Mouse (Mus musculus) limb, embryonic 12.5 days (tissue): ENCODE data around the gene Rpl18. TPM values are rescaled to one million over a fixed set of nuclear protein-coding genes. Genes with fewer than 3 reads are reported as not detected.
A peak's percentile ranks its signal among the peaks of the same experiment; 100 is the strongest.

Source experiments
- ATAC-seq: fragments of 200-750 bp; cut with Nextera tagmentation; 2 replicates; pipeline ENCODE4 v1.8.0; 2017; ENCODE audit warnings: low read depth, moderate TSS enrichment; ENCODE audit not compliant: insufficient number of reproducible peaks, insufficient read depth, low FRiP score, low TSS enrichment
- H3K27ac ChIP-seq: fragments of 300-500 bp; sonication (generic); 2 replicates; pipeline ENCODE4 v1.5.1; 2016; ENCODE audit warnings: mild to moderate bottlenecking, moderate library complexity
- H3K27me3 ChIP-seq: fragments of 300-500 bp; sonication (generic); 2 replicates; pipeline ENCODE4 v1.6.1; 2016; ENCODE audit warnings: mild to moderate bottlenecking, moderate library complexity
- H3K36me3 ChIP-seq: fragments of 300-500 bp; sonication (generic); 2 replicates; pipeline ENCODE4 v1.6.1; 2016; ENCODE audit warnings: mild to moderate bottlenecking, moderate library complexity
- H3K4me1 ChIP-seq: fragments of 300-500 bp; sonication (generic); replicated peaks from 2 replicates; pipeline ENCODE4 v1.6.1; 2016
- H3K4me2 ChIP-seq: fragments of 300-500 bp; sonication (generic); 2 replicates; pipeline ENCODE4 v1.6.1; 2016; ENCODE audit warnings: mild to moderate bottlenecking, moderate library complexity
- H3K4me3 ChIP-seq: fragments of 300-500 bp; sonication (generic); replicated peaks from 2 replicates; pipeline ENCODE4 v1.5.1; 2016; ENCODE audit warnings: mild to moderate bottlenecking
- H3K9ac ChIP-seq: fragments of 300-500 bp; sonication (generic); replicated peaks from 2 replicates; pipeline ENCODE4 v1.6.1; 2016; ENCODE audit warnings: mild to moderate bottlenecking, moderate library complexity
- H3K9me3 ChIP-seq: fragments of 300-500 bp; sonication (generic); 2 replicates; pipeline ENCODE4 v1.6.1; 2016; ENCODE audit warnings: mild to moderate bottlenecking, moderate library complexity
- WGBS: fragments of 180-500 bp; shearing (Covaris S2); methylation state at CpG from one replicate; pipeline ENCODE4 v1.1.7; 2016; 5-methylcytosine and 5-hydroxymethylcytosine counted together
- polyA plus RNA-seq: library from polyadenylated mRNA; unstranded; fragments of >200 nt; fragmentation: Nextera tagmentation; extraction: Ambion mirVana; gene quantifications from 2 replicates; pipeline ENCODE4 v1.2.1, GENCODE M21; 2016

The Rpl18 gene
- polyA plus RNA-seq, 1 experiment from 2014 or later = 1,038 TPM

GRCm38 (mm10) chr7:45683396-45684050 lies 31.7 kb upstream of the Rpl18 start, which contains the start of gene Ntn5:
Ntn5 (plus strand) TSS chr7:45684022.
- no peak for ATAC-seq
- no peaks in the 10 kb centered on the region for H3K9me3 ChIP-seq
- peak within 1 kb of the TSS; percentile 40; the same call in 1 of the 2 replicates for H3K4me2 ChIP-seq
- no peak within 1 kb of the TSS for H3K4me3 ChIP-seq
- peaks cover 21% of the 10 kb centered on the region for H3K4me1 ChIP-seq
- H3K36me3 ChIP-seq = no peaks in the 10 kb centered on the region
- WGBS = 77% methylated on average over 7 of the region's 7 CpGs
- H3K27me3 ChIP-seq = 0 out of 2 replicates have a peak, but pooled peaks cover 6% of the 10 kb centered on the region
- no peak within 1 kb of the TSS; the same call in 1 of the 2 replicates for H3K27ac ChIP-seq
- 0 out of 2 replicates have a peak within 1 kb of the TSS, but pooled peaks have one; percentile 18 for H3K9ac ChIP-seq

GRCm38 (mm10) chr7:45685811-45686210 lies 29.4 kb upstream of the Rpl18 start:
- no peak for ATAC-seq
- Histone ChIP-seq H3K4me1 (peaks cover 28% of the 10 kb centered on the region), H3K4me3 (no peak overlapping the region), H3K27ac (peak overlapping the region; percentile 57; the same call in 1 of the 2 replicates), H3K27me3 (0 out of 2 replicates have a peak, but pooled peaks cover 6% of the 10 kb centered on the region), H3K36me3 (no peaks in the 10 kb centered on the region), H3K4me2 (0 out of 2 replicates have a peak overlapping the region, but pooled peaks have one; percentile 2), H3K9me3 (no peaks in the 10 kb centered on the region), H3K9ac (no peak overlapping the region; the same call in 1 of the 2 replicates)
- 28% methylated on average over 10 of the region's 10 CpGs for WGBS

- H3K4me1 ChIP-seq = peaks cover 28% of the 10 kb centered on the region
- 0 out of 2 replicates have a peak, but pooled peaks cover 6% of the 10 kb centered on the region for H3K27me3 ChIP-seq
- H3K36me3 ChIP-seq = no peaks in the 10 kb centered on the region
- H3K9ac ChIP-seq = no peak overlapping the region
- ATAC-seq = no peak
- 75% methylated on average over 3 of the region's 3 CpGs for WGBS
- no peak overlapping the region for H3K4me3 ChIP-seq
- no peaks in the 10 kb centered on the region for H3K9me3 ChIP-seq
- H3K4me2 ChIP-seq = no peak overlapping the region
- H3K27ac ChIP-seq = no peak overlapping the region
Observed at GRCm38 (mm10) chr7:45686841-45687240, 28.4 kb upstream of the Rpl18 start.

GRCm38 (mm10) chr7:45689099-45689498 lies 26.2 kb upstream of the Rpl18 start:
- Histone ChIP-seq H3K4me1 (peaks cover 28% of the 10 kb centered on the region), H3K4me3 (no peak overlapping the region), H3K9me3 (no peaks in the 10 kb centered on the region), H3K36me3 (no peaks in the 10 kb centered on the region), H3K27ac (no peak overlapping the region), H3K9ac (no peak overlapping the region), H3K27me3 (0 out of 2 replicates have a peak, but pooled peaks cover 6% of the 10 kb centered on the region), H3K4me2 (no peak overlapping the region)
- 51% methylated on average over 6 of the region's 6 CpGs for WGBS
- no peak for ATAC-seq

- Histone ChIP-seq H3K27ac (no peak overlapping the region), H3K4me2 (no peak overlapping the region), H3K4me3 (no peak overlapping the region), H3K27me3 (0 out of 2 replicates have a peak, but pooled peaks cover 6% of the 10 kb centered on the region), H3K9ac (no peak overlapping the region), H3K4me1 (peaks cover 31% of the 10 kb centered on the region), H3K9me3 (no peaks in the 10 kb centered on the region), H3K36me3 (no peaks in the 10 kb centered on the region)
- WGBS = 78% methylated on average over 11 of the region's 11 CpGs
- ATAC-seq = no peak
Observed at GRCm38 (mm10) chr7:45689800-45690199, 25.5 kb upstream of the Rpl18 start.

GRCm38 (mm10) chr7:45692364-45692763 lies 22.9 kb upstream of the Rpl18 start:
- no peak for ATAC-seq
- Histone ChIP-seq H3K4me3 (no peak overlapping the region), H3K27ac (no peak overlapping the region)

GRCm38 (mm10) chr7:45693921-45694591 lies 21.2 kb upstream of the Rpl18 start, which contains the start of gene Sec1:
Sec1 (minus strand) TSS chr7:45694402.
- peaks cover 14% of the 10 kb centered on the region for H3K27me3 ChIP-seq
- H3K4me2 ChIP-seq = no peak within 1 kb of the TSS
- peaks cover 19% of the 10 kb centered on the region; the same call in 1 of the 2 replicates for H3K4me1 ChIP-seq
- WGBS = 90% methylated on average over 50 of the region's 50 CpGs
- no peak for ATAC-seq
- H3K9me3 ChIP-seq = no peaks in the 10 kb centered on the region
- H3K27ac ChIP-seq = peak within 1 kb of the TSS; percentile 80
- H3K4me3 ChIP-seq = no peak within 1 kb of the TSS
- H3K36me3 ChIP-seq = no peaks in the 10 kb centered on the region
- no peak within 1 kb of the TSS for H3K9ac ChIP-seq

More at GRCm38 (mm10) chr7:45692364-45692763, 22.9 kb upstream of the Rpl18 start:
- 76% methylated on average over 2 of the region's 2 CpGs for WGBS
- no peak overlapping the region for H3K4me2 ChIP-seq
- H3K9ac ChIP-seq = no peak overlapping the region
- H3K9me3 ChIP-seq = no peaks in the 10 kb centered on the region
- H3K36me3 ChIP-seq = no peaks in the 10 kb centered on the region
- peaks cover 23% of the 10 kb centered on the region; the same call in 1 of the 2 replicates for H3K4me1 ChIP-seq
- no peaks in the 10 kb centered on the region for H3K27me3 ChIP-seq

GRCm38 (mm10) chr7:45695098-45695497 lies 20.2 kb upstream of the Rpl18 start:
- Histone ChIP-seq H3K9ac (no peak overlapping the region), H3K4me3 (no peak overlapping the region), H3K36me3 (no peaks in the 10 kb centered on the region), H3K27me3 (peaks cover 24% of the 10 kb centered on the region), H3K27ac (peak overlapping the region; percentile 80), H3K4me2 (no peak overlapping the region), H3K4me1 (peaks cover 25% of the 10 kb centered on the region), H3K9me3 (no peaks in the 10 kb centered on the region)
- ATAC-seq = peak; percentile 30; the same call in 1 of the 2 replicates
- WGBS = 7% methylated on average over 6 of the region's 6 CpGs

GRCm38 (mm10) chr7:45697894-45698293 lies 17.4 kb upstream of the Rpl18 start:
- Histone ChIP-seq H3K9ac (no peak overlapping the region), H3K4me3 (no peak overlapping the region), H3K27me3 (peaks cover 36% of the 10 kb centered on the region), H3K36me3 (no peaks in the 10 kb centered on the region), H3K9me3 (no peaks in the 10 kb centered on the region), H3K4me1 (peaks cover 40% of the 10 kb centered on the region), H3K27ac (no peak overlapping the region), H3K4me2 (no peak overlapping the region)
- WGBS = 83% methylated on average over 7 of the region's 7 CpGs
- ATAC-seq = no peak

GRCm38 (mm10) chr7:45699523-45700141 lies 15.6 kb upstream of the Rpl18 start, which contains the start of gene Car11:
Car11 (plus strand) TSS chr7:45699843.
- ATAC-seq = no peak
- Histone ChIP-seq H3K27ac (no peak within 1 kb of the TSS), H3K9me3 (no peaks in the 10 kb centered on the region), H3K27me3 (peaks cover 36% of the 10 kb centered on the region), H3K4me3 (peak within 1 kb of the TSS; percentile 51), H3K4me1 (peaks cover 43% of the 10 kb centered on the region), H3K36me3 (no peaks in the 10 kb centered on the region), H3K9ac (peak within 1 kb of the TSS; percentile 67), H3K4me2 (peak within 1 kb of the TSS; percentile 90)
- 2% methylated on average over 36 of the region's 36 CpGs for WGBS
